Mouse (Mus musculus) thymus, postnatal 0 days (tissue): ENCODE results near the gene Zfp142. TPM values are rescaled to one million over a fixed set of nuclear protein-coding genes. Genes with fewer than 3 reads are reported as not detected.

Source experiments
- DNase-seq: peaks from one replicate; pipeline ENCODE4 v3.0.0-alpha.2; 2015; ENCODE audit warnings: low spot score
- polyA plus RNA-seq: library from polyadenylated mRNA; unstranded; fragments of >200 nt; fragmentation: Nextera tagmentation; extraction: Ambion mirVana; gene quantifications from 2 replicates; pipeline ENCODE4 v1.2.1, GENCODE M21; 2015

Gene Zfp142
- 4.3 and 4.7 TPM in 2 replicates for polyA plus RNA-seq

DNA sequence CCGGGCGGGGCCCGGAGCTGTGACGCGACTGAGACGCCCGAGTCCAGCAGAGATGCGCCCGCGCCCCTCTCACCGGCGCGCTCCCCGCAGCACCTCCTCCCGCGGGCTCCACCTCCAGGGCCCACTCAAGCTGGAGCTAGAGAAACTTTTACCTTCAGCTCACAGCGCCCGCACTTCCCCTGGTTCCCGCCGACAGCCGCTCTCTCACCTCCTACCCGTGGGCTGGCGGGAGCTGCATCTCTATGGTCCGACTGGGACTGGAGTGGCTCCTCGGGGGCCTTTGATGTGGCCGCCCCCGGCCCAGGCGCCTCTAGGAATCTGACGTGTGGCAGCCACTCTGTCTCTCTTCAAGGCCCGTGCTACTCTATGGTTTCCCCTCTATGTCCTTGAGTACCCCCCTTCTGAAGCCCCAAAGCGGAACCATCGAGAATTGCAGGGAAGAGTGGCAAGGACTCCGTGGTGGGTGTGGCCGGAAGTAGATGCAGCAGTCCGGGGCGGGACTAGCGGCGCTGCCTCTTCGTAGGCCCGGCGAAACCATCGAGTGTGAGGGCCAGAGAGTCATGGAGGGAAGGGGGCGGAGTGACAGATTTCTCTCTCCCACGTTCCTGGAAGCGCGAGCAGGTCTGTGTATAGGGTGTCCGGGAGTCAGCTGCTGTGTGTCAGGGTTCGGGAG is at the start of gene Zfp142, which contains the start of gene Bcs1l:
Zfp142 (minus strand) TSS at position 474 of the 673 bp plus-strand sequence.
Bcs1l (plus strand) TSS at position 517 of the 673 bp plus-strand sequence.
- peak; percentile 99 for DNase-seq

DNA sequence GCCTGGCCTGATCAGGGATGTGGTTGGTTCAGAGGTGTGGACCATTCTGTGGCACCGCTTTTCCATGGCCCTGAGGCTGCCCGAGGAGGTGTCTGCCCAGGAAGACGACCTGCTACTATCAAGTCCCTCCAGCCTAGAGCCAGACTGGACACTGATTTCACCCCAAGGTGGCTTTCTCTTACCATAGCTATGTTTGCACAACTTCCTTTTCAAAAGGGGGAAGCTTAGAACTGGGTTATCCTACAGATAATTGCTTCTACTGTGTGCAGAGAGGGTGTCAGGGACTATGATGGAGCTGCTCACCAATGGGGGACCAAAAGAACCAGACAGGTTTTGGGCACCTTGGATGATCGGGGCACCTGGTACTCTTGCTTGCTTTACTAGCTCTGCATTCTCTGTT is 44.7 kb upstream of the Zfp142 start:
- no peak for DNase-seq

DNA sequence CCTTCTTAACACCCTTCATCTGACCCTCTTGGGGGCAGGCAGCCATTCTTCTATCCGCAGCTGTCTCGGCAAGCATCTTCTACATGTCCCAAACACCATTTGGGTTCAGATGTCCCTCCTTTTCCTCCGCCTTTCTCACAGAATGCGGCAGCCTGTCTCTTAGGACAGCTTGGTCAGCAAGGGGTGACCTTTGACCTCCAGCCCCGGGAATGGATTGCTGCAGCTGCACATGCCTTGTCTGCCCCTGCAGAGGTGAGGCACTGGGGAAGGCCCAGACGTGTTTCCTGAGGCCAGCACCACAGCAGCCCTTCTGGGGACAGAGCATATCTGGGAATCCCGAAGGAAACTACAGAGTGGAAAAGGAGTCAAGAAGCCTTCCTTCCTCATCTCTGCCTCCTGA is 40.0 kb upstream of the Zfp142 start:
- DNase-seq = no peak

DNA sequence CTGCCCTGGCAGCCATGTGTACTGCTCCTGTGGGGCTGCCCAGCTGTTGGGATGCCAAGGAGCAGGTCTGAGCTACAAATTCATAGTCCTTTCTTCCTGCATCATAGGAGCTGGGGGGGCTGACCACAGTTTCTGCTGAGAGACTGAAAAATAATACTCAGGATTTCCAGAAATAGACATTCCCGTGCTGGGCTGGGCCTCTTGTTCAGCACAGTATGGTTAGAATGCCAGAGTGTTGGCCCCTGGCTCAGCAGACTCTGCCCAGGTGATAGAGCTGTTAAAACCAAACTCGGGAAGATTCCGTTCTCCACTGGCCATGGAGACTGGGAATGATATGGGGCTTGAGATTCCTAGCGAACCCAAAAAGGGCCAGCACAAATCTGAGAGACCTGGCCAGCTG is 38.0 kb upstream of the Zfp142 start:
- no peak for DNase-seq

DNA sequence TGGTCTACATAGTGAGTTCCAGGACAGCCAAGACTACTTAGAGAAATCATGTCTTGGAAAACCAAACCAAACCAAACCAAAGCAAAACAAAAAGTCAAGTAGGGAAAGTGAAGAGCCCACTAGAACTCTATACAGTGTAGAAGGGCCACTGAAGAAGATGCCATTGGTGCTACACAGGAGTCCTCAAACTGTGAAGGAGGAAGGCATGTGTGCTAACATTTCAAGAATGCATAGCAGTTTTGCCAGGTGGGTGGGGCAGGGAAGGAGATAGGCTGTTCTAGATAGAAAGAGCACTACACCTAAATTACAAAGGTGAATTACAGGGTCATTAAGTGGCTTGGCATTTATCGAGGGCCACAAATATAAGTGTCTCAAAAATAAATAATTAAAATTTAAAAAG is 36.1 kb upstream of the Zfp142 start:
- no peak for DNase-seq

DNA sequence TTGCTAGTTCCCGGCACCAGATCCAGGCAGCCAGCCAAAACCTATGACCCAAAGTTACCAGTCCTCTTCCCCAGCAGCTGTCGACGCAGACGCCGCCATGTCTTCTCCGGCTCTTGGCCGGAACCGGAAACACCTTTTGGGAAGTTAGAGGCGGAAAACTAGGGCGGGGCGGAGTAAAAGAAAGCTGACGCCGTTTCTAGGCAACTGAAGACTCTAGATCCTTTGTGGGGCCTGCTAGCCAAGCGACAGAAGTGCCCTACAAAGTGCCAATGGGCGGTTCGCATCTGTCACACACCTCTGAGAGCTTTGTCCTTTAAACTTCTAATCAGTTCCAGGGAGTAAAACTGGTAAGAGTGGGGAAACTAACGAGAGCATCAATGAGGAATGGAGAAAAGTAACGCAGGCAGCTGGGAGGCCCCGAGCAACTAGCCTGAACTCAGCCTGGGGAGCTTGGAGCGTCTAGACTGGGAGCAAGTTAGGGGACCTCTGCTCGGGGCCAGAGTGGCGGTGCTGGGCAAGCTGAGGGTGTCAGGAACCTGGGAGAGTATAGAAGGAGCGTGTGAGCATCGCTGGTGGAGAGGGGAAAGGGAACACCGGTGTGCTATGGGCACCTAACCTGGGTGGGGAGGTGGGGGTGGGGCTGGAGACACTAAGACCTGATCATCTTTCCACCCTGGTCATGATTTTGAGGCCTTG is 13.4 kb upstream of the Zfp142 start, which contains the start of the genes Rnf25 and Stk36:
Rnf25 (minus strand) TSS at position 131 of the 696 bp plus-strand sequence.
Stk36 (plus strand) TSS at position 179 of the 696 bp plus-strand sequence.
- peak; percentile 85 for DNase-seq

DNA sequence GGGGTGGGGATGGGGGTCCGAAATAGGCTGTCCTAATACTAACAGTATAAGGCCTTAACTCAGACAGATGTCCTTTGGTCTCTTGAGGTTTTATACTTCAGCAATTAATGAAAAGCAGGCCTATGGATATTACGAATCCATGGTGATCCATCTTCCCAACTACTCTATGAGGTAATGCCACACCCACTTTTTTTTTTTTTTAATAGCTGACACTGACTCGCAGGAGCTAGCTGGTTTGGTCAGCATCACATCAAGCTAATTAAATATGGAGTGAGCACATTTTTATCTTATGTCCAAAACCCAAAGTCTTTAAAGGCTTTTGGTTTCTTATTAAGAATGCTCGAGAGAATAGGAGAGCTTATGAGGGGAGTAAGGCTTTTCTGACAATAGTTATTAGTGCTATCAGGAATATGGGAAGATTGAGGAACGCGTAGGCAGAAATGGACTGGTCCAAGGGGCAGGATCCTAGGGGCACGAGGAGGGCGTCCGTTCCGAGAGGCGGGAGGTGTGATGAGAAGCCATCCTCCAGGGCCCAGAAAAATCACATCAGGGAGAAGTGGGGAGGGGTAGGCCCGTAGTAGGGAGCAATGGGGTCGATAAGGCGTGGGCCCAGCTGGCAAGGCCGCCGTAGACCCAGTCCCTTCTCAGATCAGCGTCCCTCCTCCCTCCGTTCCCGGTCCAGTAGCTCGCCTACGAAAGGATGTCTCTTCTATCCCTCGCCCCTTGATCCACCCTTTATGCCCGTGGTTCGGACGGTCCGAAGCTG is 12.6 kb upstream of the Zfp142 start:
- no peak for DNase-seq

DNA sequence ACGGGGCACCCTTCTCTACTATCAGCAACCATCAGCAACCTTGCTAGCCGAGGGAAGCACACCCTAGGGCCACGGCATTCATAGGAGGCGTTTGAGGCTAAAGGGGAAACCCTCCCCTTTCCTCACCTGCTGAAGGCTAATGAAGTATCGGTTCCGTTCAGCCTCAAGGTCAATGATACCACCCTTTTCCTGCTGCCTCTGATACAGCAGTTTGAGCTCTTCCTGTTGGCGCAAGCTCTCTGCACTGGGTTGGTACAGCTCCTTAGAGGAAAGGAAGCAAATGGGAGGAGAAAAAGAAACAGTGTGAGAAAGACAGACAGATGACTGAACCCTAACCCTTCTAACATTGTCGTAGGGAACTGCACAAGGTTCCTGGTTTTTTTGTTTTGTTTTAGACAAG is 6.4 kb upstream of the Zfp142 start:
- DNase-seq = no peak

DNA sequence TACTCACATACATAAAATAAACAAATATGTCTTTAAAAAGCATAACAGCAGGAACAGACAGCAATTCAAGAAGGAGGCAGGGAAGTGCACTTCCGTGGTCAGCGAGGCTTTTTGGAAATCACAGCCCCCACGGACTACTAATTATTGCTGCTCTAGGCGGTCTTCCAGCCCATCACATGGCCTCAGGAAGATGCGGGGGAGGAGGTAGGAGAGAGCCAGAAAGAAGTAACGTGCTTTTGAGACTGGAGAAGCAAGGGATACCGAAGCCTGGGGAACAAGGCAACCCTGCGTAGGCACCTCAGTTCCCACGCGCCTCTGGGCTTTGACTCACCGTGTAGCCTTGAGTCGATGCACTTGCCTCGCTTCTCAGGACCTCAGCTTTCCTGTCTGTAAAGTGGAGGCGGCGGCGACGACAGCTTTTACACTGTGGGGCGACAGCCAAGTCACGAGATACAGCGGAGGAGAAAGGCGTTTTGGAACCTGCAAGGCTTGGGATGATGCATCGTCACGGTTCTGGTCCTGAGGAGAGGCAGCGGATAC is 743 bp downstream of the Zfp142 start:
- no peak for DNase-seq

DNA sequence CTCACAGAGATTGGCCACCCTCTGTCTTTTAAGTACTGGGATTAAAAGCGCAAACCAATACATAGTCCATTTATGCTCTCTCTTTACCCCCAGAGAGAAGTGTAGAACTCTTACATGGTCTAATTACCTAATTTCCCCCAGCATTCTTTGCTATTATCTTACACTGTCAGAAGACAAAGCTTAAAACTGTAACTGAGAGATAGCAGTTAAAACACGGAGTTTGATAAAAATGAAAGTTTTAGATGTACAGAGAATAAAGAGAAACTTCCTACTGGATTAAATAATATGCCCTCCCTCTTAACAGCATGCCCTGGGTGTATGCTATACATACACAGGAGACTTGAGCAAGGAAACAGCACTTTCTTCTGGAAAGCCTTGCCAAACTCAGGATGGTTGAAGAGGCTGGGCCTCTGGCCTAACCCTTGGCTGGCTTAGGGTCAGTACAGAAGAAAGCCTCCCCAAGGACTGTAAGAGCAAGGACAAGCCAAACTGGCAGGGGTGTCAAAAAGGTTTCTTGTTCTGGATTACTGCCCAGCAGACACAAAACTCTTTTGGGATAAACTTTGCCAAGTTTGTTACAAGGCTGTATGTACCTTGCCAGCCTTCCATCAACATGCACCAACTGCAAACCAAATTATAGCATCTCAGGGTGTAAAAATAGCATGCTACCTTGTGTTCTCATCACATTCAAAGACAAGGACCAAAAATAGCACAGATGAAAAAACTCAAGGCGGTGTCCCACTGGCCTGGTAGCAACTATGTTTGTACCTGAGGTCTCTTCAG is 3.2 kb downstream of the Zfp142 start:
- DNase-seq = no peak

DNA sequence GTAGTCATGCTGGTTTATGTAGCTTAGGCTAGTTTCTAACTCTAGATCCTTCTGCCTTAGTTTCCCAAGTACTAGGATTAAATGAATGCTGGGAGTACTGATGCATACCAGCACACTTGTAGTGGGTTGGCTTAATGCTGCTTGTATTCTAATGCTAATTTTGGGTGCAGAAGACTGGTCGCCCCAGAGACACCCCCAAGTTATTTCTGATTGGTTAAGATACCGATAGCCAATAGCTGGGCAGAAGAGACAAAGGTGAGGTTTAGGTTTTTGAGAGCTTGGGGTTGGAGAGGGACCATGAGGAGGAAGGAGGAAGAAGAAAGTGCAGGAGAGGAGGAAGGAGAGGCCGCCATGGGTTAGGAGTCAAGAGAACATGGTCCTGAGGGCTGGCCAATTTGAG is 5.4 kb downstream of the Zfp142 start:
- DNase-seq = no peak

DNA sequence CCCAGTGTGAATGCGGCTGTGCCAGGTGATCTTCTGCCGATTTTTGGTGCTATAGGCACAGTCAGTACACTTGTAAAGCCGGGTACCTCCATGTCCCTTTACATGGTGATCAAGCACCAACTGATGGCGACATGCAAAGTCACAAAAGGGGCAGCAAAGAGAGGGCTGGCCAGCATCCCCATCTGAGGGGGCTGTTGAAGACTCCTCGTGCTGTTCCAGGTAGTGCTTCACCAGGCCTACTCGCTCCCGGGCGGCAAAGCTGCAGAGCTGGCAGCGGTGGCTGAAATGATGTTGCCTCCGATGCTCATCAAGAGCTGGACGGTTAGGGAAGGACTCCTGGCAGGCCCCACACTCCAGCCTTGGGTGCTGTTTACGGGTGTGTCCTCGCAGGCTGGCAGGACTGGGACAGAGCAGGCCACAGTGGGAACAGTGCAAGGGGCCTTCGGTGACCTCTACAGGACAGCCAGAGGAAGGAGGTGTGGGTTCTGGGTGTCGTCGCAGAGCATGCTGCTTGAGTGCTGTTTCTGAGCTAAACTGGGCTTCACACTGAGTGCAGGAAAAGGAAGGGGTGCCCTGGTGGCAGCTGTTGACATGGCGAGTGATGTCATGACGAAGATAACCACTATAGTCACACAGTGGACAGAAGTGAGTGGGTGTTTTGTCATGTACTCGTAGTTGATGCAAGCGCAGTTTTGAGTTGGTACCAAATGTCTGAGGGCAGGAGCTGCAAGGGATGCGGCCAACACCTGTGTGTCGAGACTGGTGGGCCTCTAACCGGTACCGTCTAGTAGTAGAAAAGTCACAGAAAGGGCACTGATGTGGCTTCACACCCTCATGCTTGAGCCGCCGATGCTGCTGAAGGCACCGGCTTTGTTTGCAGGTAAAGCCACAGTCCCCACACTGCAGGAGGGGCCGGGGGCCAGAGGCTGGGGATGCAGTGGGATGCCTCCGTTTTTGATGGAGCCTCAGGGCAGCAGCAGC is 18.0 kb downstream of the Zfp142 start:
- no peak for DNase-seq

DNA sequence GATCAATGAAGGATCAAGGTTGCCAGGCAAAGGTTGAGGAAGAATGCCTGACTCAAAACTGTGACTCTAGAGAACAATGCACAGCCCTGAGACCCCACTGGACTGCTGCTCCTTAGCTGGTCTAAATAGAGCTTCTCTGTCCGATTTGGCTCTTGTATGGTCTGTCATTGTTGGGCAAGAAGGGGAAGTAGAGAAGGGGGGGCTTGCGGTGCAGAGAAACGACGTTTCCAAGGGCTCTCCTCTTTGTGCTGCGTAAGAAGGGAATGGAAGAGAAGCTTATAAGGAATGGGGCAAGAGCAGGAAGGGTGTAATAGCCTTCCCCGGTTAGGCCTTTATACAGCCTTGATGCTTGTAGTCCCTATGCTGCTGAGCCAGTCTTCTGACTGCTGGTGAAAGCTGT is 22.2 kb downstream of the Zfp142 start:
- no peak for DNase-seq

DNA sequence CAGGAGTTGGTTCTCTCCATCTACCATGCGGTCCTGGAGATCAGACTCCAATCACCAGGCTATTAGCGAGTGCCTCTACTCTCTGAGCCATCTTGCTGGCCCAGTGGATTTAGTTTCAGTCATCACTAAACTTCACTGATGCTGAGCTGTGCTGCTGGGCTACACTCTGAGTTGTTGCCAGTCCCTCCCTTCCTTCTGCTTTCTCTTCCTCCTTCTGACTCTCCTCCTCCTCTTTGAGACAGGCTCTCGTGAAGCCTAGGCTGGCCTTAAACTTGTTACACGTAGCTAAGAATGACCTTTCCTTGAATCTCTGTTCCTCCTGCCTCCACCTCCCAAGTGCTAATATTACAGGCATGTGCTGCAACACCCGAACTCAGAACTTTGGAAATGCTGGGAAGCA is 29.0 kb downstream of the Zfp142 start:
- no peak for DNase-seq

DNA sequence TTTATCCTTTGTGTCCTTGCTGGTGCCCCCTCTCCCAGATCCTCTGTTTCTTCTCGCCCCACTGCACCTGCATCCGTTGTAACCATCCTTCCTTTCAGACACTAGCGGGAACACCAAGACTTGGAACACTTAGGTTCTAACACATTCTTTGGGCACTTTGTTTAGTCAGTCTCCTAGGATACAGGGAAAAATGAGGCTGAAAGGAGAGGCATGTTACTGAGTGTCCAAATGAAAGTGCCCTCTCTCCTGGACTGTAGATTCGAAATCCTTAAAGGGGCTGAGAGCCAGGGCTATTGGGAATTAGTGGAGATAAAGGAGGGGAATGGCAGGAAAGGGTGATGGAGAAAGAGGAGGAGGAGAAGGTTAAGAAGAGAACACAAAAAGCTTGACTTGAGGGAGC is 43.9 kb downstream of the Zfp142 start, which contains the start of gene Usp37:
Usp37 (minus strand) TSS at position 101 of the 400 bp plus-strand sequence.
- no peak for DNase-seq

DNA sequence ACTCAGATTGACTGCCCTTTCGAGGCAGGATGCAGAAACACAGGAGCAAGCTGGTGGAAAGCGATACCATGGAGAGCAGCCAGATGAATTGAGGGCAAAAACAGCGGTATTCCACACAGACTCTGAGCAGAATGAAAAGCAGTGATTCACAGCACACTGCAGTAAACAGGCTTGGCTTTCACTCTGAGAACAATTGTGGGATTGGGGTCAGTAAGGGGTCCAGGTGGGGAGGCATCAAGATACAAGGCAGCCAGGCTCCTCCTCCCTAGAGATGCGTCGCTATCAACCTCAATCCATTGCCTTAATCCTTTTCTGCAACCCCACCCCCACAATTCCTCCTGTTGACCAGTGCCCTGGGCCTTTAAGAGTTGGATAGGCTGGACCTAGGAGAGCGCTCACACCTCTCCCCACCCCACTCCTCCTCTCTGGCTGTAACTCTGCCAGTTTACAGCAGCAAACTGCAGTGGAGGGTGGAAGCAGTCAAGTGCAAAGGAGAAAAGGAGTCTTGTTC is 45.5 kb downstream of the Zfp142 start, which contains the start of gene Plcd4:
Plcd4 (plus strand) TSS at position 438 of the 511 bp plus-strand sequence.
- no peak for DNase-seq

DNA sequence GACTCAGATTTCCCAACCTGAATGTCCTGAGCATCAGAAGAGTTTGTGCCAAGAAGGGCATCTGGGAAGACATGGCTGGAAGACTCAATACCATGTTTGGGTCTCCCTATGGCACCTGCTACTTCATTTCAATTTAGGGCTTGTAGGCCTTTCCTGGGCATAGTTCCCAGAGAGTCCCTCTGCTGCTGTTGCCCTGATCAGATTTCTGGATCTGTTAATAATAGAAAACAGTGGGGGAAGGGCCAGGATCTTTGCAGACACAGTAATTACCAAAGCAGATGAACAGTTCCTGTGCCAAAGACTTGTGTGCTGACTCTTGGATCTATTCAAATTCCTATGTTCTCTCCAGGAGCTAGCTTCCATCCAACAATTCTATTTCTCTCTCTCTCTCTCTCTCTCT is 49.4 kb downstream of the Zfp142 start:
- no peak for DNase-seq

DNA sequence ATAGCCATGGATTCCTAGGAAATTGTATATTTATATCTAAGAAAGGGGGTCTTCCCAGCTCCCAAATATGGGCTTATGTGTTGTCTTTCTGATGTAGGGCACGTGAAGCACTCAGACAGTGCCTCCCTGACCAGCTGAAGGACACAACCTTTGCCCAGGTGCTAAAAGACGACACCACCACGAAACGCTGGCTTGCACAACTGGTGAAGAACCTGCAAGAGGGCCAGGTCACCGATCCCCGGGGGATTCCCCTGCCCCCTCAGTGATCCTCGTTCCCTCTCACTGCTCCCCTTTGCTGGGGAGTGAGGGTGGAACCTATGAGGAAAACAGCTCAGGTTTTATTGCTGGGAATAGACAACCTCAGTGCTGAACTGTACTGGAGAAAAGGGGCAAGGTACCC is 59.5 kb downstream of the Zfp142 start:
- DNase-seq = no peak

DNA sequence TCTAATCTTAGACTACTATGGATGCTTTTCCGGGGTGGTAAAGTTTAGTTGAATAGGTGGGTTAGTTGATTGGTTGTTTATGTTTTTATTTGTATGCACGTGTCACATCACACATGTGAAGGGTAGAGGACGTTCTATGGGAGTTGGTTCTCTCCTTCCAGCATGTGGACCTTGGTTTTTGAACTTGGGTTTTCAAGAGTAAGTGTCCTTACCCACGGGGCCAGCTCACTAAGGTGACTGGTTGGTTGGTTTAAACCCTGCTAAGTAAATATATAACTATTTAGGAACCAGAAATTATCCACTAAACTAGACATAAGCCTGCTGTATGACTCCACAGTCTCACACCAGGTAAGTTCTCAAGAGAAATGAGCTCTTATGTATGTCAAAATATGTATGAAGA is 63.3 kb downstream of the Zfp142 start:
- DNase-seq = no peak
